9 mouse cellular contexts compared by ENCODE assay signal in genomic region chr1:151078909-151079522, GRCm38 (mm10).
DNase-seq lines count a peak whose midpoint lies in the region; ATAC-seq and TF ChIP-seq lines count a peak whose summit lies in the region.
"Had no signal": no experiment of that assay in that cellular context is flagged by ENCODE, and none has a peak within 500 bp of the region (broad histone marks: within the 10 kb centered on the region; RNA-seq: fewer than 3 reads in every experiment).

No protein-coding gene starts in this region.

- no peaks in the 10 kb centered on the region for H3K27me3 ChIP-seq in forebrain, embryonic 15.5 days
- H3K27me3 ChIP-seq in liver, postnatal 0 days (ENCODE audit: insufficient read depth, low read length): no peaks in the 10 kb centered on the region
- H3K27me3 ChIP-seq in neural tube, embryonic 15.5 days (replicated peaks): no peaks in the 10 kb centered on the region; the same call in 1 of the 2 replicates
- H3K27me3 ChIP-seq: embryonic facial prominence, embryonic 13.5 days had no signal

- peak; percentile 79 for ATAC-seq in forebrain, embryonic 15.5 days (replicated peaks)
- peak; percentile 79 for ATAC-seq in liver, postnatal 0 days
- peak; percentile 82 for ATAC-seq in neural tube, embryonic 15.5 days (ENCODE audit: low FRiP score)

- TF ChIP-seq EP300 in liver, postnatal 0 days (IDR thresholded peaks at IDR 0.05; ENCODE audit: low read depth): peak; percentile 33; the same call in 1 of the 2 replicates

- intact Hi-C loops in heart, postnatal 14 days (cut with DNase I): loop anchor here (2.0 to 5.0 kb wide), 2 partner anchors 44 to 308 kb away; no protein-coding TSS in a partner anchor

- DNase-seq in CD8-positive naive resting alpha-beta T cell, adult 2 months (ENCODE audit: low read depth in 2 of 2, low spot score in 2 of 2): peak; percentile 70 to 83
- DNase-seq in c-Kit-positive CD71-positive TER-119-negative erythroid progenitor cells, embryonic 14.5 days (ENCODE audit: low read depth): peak; percentile 81
- peak; percentile 83 to 92 for DNase-seq in heart, postnatal 14 days
- peak; percentile 88 to 90 for DNase-seq in kidney, postnatal 4 days
- DNase-seq in liver, postnatal 0 days: peak; percentile 89
- DNase-seq in testis, postnatal 10 days (ENCODE audit: low spot score): peak; percentile 89

- H3K9ac ChIP-seq in forebrain, embryonic 15.5 days (replicated peaks): no peak overlapping the region
- 0 out of 2 replicates have a peak overlapping the region, but pooled peaks have one; percentile 9 for H3K9ac ChIP-seq in liver, postnatal 0 days (replicated peaks)
- H3K9ac ChIP-seq in neural tube, embryonic 15.5 days (replicated peaks): no peak overlapping the region
- H3K9ac ChIP-seq: embryonic facial prominence, embryonic 13.5 days had no signal

- H3K36me3 ChIP-seq in forebrain, embryonic 15.5 days: no peaks in the 10 kb centered on the region
- H3K36me3 ChIP-seq in liver, postnatal 0 days (replicated peaks; ENCODE audit: insufficient read depth, low read length): no peaks in the 10 kb centered on the region
- H3K36me3 ChIP-seq in neural tube, embryonic 15.5 days: no peaks in the 10 kb centered on the region
- H3K36me3 ChIP-seq: embryonic facial prominence, embryonic 13.5 days had no signal

- no peaks in the 10 kb centered on the region for H3K9me3 ChIP-seq in forebrain, embryonic 15.5 days
- H3K9me3 ChIP-seq in liver, postnatal 0 days (ENCODE audit: low read length): no peaks in the 10 kb centered on the region
- H3K9me3 ChIP-seq in neural tube, embryonic 15.5 days (replicated peaks): no peaks in the 10 kb centered on the region
- H3K9me3 ChIP-seq: embryonic facial prominence, embryonic 13.5 days had no signal

- peaks cover 4% of the 10 kb centered on the region; the same call in 1 of the 2 replicates for H3K4me1 ChIP-seq in forebrain, embryonic 15.5 days
- H3K4me1 ChIP-seq in liver, postnatal 0 days (ENCODE audit: insufficient read depth): peaks cover 18% of the 10 kb centered on the region
- 0 out of 2 replicates have a peak, but pooled peaks cover 4% of the 10 kb centered on the region for H3K4me1 ChIP-seq in neural tube, embryonic 15.5 days
- H3K4me1 ChIP-seq: embryonic facial prominence, embryonic 13.5 days had no signal

- H3K4me2 ChIP-seq in forebrain, embryonic 15.5 days (replicated peaks): no peak overlapping the region
- peak overlapping the region; percentile 67 for H3K4me2 ChIP-seq in liver, postnatal 0 days (ENCODE audit: low read depth, low read length)
- H3K4me2 ChIP-seq in neural tube, embryonic 15.5 days: peak overlapping the region; percentile 29
- H3K4me2 ChIP-seq: embryonic facial prominence, embryonic 13.5 days had no signal

- WGBS in forebrain, embryonic 15.5 days: 30% methylated on average over 16 of the region's 16 CpGs
- 35% methylated on average over 16 of the region's 16 CpGs for WGBS in liver, postnatal 0 days (ENCODE audit: insufficient replicate concordance)
- WGBS in neural tube, embryonic 15.5 days: 34% methylated on average over 16 of the region's 16 CpGs

- H3K27ac ChIP-seq in forebrain, embryonic 15.5 days (replicated peaks): no peak overlapping the region
- peak overlapping the region; percentile 78 for H3K27ac ChIP-seq in liver, postnatal 0 days (ENCODE audit: low read depth)
- H3K27ac ChIP-seq in neural tube, embryonic 15.5 days (replicated peaks): no peak overlapping the region
- H3K27ac ChIP-seq: embryonic facial prominence, embryonic 13.5 days had no signal

- no peak overlapping the region for H3K4me3 ChIP-seq in forebrain, embryonic 15.5 days
- H3K4me3 ChIP-seq in liver, postnatal 0 days (ENCODE audit: low read depth, low read length): no peak overlapping the region
- H3K4me3 ChIP-seq in neural tube, embryonic 15.5 days (replicated peaks): no peak overlapping the region
- H3K4me3 ChIP-seq: embryonic facial prominence, embryonic 13.5 days had no signal

- TF ChIP-seq CTCF in liver, postnatal 0 days (IDR thresholded peaks at IDR 0.05; ENCODE audit: low read depth): peak; percentile 99
